Mouse (Mus musculus) embryo, embryonic 10.5 days (tissue): ENCODE measurements at regions not wholly inside any gene's neighbourhood (a gene's known extent, or its start where the extent isn't known, plus 50 kb on each side); places are given as distances from the start of the nearest gene placed in this dataset.
A peak's percentile ranks its signal among the peaks of the same experiment; 100 is the strongest.

Experiments used
- DNase-seq: peaks from one replicate; pipeline ENCODE4 v3.0.0-alpha.2; 2015; ENCODE audit warnings: low spot score

DNA sequence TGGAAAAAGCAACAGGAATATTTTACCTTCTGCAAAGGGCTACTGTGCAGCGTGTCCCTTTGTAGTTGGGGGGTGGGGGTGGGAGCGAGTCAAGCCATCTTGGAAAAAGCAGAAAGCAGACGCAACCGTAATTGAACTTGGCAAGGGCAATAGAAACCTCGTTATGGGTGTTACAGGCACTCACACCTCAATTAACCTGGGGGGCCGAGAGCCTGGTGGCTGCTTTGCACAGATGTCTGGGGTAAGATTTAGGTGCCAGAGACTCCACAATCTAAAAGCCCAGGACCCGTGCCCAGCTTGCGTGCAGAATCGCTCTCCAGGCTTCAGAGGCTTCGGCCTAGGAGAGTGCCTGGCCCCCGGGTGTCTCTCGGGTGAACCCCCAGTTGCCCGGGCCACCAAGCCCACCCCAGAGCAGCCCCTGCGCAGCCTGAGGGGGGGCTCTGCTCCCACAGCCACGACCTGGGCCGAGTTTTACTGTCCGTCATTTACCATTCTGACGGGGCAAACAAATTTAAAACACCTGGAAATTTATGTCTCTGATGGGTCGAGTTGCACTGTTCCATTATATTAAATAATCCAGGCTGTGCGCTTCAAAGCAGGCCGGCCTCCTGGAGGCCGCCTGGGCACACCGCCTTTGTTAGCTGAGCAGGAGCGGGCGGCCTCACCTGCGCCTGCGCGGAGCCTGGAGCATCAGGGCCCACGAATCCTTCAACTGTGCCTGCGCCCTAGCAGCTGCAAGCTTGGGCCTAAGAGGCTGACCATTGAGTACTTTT, 212.4 kb downstream of the Srbd1 start:
- peak; percentile 46 for DNase-seq

DNA sequence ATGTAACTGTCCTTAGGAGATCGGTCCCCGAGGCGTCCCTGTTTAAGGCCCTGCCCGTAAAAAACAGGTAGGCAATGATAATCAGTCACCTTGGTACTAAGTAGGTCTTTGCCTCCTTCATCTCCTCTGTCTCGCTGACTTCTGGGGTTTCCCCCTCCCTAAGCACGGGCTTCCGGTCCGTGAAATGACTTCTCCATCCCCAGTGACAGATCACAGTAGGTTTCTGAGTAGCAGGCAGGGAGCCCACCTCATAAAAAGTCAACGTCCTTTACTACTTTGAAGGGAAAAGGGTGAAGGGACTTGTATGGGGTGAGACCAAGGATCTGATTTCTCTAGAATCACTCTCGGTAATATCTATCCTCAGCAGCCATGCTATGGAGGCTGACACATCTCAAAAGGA, 213.0 kb downstream of the Srbd1 start:
- no peak for DNase-seq

DNA sequence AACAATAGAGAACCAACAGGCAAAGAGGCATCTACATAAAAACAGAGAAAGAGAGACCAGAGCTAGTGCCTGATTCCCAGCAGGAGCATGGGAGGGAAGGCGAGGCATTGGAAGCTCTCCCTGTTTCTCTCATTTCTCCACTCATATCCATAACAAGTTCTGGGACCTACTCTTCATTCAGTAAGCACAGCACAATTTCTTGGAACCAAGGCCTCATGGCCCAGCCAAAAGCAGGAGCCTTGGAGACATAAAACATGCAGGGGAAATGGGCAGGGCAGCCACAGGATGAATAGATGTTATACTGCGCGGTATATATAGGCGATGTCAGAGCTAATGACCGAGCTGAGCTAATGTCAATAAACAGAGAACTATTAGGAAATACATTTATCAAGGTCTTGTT, 214.2 kb downstream of the Srbd1 start:
- no peak for DNase-seq

DNA sequence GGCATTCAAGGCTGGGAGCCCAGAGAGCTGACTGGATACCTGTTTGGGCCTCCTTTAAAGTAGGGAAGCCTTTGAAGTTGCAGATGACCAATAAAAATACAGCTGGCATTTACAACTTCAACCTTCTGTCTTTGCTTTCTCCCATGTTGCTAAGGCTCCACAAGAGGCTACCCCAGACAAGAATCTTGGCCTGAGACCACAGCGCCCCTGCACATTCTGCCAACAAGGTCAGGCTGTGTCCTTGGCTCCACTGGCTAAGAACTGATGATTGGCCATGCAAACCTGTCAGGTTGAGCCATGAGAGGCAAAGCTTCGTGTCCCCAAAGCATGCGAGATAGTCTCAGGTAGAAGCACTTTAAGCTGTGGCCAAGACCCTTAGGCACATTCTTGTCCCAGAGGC, 214.6 kb downstream of the Srbd1 start:
- DNase-seq = no peak

DNA sequence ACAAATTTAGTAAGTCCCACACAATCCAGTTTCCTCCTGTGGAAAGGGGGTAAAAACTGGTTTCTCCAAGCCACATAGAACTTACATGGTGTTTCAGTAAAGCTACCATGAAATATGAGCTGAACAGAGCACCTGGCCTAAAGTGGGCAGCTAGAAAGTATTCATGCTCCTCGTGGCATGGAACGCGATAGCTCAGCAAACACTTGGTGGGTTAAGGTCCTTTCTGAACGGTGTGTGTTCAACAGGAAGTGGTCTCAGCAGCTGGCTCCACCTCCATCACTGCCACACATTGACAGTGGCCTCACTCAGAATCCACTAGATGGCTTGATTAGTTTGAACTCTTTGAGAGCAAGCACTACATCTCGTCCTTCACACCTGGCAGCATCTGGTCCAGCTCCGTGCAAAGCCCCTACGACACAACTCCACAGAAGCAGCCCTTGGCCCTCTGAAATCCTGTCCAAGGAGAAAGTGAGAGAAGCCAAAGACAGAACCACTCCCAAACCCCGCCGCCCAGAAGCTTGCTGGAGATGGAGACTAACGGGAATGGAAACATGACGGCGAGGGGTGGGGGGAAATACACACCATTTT, 215.2 kb downstream of the Srbd1 start:
- no peak for DNase-seq

DNA sequence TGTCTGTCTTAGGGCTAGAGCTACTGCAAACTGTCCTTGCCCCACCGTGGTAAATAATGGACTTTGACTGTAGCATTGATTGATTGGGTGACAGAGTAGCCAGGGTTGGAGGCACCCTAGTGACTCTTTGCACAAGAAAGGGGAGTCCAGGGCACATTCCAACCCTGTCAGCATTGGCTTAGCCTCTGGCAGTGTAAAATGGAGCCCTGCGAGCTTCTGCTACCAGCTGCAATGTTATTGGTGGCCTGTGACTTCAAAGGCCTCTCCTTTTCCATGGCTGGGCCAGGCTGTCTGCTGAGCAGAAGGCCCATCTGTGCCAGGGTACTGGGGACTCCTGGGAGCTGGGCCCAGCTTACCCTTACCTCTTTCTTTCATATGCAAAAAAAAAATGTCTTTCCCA, 216.4 kb downstream of the Srbd1 start:
- peak; percentile 39 for DNase-seq

DNA sequence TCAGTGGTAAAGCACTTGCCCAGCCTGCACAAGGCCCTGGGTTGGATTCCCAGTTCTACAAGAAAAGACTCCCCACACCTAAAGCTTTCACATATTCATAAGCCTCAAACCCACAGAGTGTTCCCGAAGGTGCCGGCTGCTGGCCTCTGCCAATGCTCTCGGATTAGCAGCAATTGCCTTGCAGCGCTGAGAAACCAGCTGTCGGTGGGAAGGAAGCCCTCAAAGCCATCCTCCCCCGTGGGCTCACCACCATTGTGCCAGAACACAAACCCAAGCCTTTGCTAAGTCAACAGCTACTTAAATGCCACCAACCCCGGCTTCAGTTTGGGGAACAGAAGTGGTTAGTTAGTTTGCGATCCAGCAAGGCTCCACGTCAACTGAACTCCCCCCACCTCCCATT, 217.7 kb downstream of the Srbd1 start:
- DNase-seq = no peak

DNA sequence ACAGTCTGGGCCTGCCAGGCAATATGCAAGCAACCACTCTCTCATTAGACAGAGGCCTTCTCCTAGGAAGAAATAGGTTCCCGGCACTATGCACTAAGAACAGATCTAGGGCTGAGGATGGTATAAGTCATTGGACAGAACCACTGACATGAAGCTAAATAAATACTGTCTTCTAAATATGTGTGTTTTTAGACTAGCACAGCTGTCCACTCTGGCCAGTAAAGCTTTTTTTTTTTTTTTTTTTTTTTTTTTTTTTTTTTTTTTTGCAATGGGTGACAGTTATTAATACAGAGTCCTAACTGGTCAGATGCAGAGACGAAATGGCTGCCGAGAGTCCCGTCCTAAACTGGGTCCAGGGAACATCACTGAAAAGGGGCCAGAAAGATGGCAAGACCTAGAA, 218.9 kb downstream of the Srbd1 start:
- DNase-seq = no peak

DNA sequence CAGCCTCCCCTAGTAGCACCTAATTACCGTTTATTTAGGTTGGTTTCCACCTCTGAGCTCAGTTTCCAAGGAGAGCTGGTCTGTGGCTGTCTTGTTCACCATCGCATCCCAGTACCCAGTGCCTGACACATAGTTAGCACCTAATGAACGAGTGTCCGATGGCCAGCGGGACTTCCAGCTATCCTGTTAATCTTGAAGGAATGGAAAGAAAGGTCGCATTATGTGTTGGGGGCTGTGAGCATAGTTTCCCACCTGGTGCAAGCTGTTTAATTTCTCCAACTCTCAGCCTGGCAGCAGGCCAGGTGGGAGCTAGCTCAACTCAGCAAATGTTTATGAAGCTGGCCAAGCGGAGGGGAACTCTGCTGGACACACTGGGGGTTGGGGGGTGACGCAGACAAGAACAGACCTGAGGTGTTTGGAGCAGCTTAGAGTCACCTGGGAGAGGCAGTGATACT, 223.7 kb downstream of the Srbd1 start:
- no peak for DNase-seq

DNA sequence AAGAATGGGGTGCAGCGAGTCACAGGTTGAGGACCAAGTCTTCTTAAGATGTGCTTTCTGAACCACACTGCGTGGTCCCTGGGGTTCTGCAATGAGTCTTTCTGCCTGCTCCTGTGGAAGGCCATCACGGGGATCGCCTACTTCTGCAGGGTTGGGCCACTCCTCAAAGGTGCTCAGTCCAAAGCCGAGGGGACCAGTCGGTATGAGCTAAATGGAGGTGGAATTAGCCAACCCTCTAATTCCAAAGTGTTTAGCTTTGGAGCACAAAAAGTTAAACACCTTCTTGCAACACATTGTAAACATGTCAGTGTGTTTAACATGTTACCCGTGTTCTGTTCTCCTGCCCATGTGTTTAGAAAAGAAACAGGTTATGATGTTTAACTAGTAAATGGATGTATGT, 225.1 kb downstream of the Srbd1 start:
- DNase-seq = no peak

DNA sequence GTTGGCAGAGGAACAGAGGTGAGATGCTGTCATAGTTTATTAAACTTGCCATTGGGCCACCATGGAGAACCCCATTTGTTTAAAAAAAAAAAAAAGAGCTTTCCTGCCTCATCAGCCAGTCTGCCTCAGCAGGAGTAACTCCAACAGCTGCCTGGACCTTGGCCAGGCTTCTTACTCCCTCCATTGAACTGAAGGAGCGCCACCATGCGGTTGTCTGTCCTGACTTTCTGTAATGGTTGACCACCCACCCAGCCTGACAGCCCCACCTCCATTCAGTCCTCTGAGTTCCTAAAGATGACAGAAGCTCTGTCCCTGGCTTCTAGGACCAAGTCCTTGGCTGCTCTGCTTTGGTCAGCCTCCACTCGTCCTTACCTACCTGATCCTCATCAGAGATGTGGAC, 227.8 kb upstream of the Six2 start:
- no peak for DNase-seq

DNA sequence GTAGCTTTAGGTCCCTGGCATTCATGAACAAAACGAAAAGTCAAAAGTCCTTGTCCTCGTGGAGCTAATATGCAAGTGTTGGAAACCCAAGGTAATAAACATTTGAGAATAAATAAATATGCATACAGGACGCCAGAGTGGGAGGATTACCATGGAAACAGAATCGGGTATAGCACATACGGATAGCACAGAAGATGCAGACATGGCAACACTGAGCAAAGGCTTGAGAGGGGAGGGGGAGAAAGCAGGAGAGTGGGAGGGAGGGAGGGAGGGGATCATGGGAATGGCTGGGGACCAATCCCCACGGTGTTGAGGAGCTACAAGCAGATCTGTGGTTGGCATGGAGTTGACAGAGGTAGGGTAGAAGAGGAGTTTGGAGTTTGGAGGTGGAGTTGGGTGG, 226.0 kb upstream of the Six2 start:
- DNase-seq = no peak

DNA sequence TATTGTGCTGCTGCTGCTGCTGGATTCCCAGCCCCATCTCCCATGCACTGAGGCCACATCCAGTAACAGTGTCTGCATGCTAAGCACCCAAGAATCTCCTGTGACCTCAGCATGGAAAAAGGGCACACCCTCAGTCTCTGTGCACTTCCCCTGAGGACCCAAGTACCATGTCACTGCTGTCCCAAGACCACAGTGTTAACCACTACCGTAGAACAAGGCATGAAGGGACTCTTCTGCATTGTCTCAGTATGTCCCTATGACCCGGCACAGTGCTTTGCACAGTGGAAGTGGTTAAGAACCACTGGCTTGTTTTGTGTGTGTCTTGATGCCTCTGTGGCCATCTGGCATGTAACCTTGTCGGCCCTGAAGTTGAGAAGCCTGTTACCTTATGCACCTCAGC, 220.6 kb upstream of the Six2 start:
- DNase-seq = no peak

DNA sequence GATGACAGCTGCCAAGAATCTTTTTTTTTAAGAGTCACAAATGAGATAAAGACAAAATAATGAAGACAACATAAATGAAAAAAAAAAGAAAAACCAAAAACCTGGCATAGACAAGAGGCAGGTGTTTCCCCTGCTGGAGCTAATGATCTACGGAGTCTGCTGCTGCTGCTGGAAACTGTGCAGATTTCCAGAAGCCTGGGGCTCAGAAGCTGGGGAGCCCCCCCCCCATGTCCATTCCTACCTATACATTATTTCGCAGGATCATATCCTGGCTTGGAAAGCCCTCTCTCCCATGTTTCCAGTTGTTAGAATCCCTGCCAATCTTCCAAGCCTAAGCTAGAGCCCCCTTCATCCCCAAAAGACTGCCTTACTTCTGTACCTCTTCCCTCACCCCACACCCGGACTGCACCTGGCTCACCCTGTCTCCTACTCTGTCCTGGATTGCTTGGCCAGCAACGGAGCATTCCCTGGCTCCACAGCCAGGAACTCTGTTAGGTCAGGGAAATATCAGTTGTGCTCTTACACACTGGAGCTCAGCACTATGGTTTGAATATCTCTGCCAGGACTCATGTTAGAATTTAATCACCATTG, 218.6 kb upstream of the Six2 start:
- DNase-seq = no peak

DNA sequence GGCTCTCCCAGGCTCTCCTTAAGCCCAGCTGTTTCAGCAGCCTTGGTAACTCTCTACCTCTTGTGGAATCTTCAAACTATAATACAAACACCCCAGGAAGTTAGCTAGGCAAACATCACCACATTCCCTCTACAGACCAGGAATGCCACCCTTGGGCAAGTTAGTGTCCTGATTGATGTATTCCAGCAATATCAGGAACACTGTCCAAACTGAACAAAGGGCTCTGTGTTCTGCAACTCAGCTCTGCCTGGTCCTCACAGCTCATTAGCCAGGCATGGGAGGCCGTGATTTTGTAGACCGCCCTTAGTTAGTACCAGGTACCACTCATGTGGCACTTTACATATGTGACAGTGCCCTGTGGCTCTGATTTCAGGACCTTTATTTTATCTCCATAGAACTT, 214.5 kb upstream of the Six2 start:
- peak; percentile 22 for DNase-seq

DNA sequence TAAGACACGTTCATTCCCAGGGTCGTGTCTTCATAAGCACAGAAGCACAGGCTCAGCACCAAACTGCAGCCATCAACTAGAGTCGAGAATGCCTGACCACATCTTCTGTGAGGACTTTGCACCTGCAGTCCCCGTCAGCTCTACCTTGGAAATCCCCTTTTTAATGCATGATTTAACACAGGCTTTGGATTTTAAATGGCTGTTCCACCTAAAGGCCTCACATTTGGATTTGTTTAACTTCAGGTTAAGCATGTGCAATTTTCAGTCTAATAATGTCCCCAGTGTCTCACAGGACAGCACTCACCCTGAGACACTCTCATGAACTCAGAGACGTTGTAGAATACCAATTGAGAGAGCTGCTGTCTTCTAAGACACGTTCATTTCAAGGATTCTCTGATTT, 211.0 kb upstream of the Six2 start:
- no peak for DNase-seq

DNA sequence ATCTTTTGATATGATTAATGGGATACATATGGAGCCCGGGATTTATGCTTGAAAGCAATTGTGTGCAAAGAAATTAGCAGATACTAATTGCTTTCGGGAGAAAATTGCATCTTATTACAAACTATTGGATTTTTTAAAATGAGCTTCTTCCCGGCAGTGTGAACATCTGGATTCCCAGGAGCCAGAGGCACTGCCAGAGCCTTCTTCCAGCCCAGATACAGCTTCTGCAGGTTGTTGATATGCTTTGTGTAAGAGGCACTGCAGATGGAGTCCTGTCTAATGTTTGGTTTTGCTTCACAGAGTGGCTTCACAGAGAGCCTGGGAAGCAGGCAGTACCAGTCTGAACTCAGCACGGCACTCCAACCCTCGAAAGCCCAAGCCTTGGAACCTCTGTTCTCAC, 207.9 kb upstream of the Six2 start:
- no peak for DNase-seq

DNA sequence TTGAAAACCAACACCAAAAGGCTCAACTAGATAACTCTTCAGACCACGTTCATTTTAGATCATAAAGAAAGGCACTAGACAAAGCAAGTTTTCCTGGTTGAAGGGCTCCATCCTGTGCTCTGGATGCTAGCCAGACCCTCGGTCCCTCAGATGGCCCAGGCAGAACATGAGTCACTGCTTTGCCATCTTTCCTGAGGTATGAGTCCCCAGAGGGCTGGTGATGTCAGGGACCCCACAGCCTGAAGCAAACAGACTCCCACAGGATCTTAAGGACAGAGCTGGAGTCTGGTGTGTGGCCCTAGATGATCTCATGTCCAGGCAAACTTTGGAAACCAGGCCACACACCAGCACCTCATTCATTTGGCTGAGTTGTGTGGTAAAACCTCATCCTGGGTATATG, 203.2 kb upstream of the Six2 start:
- DNase-seq = no peak

DNA sequence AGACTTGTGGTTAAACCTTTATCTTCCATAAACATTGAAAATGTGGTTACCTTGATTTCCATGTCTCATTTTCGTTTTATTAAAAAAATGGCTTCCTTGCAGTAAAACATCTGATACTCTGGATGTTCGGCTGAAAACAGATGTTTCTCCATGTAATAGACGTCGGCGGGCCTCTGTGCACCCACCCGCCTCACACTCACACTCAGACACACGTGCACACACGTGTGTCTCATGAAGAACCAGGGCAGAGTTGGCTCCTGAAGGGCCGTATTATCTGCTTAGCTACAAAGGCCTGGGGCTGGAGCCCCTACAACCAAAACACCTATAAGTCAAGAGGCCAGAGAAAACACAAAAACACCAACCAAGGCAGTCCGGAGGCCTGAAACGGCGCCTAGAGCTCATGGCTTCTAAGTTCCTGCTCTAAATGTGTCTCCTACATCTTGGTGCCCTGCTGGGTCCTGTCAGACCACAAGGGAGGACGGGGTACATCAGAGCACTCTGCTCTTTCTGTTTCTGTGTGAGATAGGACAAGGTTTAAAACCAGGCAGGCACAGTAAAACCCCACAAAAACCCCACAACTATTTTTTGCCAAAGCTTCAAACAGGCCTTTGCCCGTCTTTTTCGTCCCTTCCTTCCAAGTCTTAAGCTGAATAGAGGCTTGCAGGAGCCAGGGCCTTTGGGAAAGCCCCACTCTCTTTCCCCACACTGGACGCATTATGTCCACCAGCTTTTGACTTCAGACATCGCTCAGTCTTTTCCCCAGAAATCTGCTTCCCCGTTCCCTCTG, 201.9 kb upstream of the Six2 start:
- DNase-seq = no peak

DNA sequence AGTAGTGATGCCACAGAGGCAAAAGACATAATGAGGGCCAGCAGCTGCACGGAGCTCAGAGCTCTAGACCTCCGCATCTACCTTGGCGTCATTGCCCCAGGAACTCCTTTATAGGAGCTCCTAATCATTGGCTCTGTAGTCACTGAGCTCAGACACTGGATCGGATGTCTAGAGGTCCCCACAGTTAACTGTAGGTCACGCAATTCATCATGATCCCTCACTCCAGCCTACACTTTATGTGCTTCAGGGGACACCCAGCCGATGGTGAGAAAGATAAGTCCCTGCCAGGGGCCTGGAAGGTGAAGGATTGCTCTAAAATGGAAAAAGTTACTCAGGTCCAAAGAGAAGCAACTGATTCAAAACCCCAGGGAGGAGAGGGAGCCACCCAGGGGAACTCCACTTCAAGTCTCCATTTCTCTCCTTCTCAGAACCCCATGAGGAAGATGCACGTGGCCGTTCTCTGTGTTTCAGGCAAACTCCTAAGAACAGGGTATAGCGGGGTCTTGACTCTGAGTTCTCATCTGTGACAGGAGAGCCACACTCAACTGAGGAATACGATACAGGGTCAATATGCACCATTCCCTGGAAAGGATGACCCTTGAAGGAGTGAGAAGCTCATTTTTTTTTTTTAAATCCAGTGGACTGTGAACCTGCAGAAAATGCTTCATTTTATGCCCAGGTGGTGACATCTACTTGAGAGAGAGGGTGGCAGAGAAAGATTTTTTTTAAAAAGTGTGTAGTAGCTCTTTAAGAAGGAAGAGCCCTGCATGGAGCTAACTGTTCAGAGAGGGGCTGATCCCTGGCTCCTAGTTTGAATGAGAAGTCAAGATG, 200.7 kb upstream of the Six2 start:
- DNase-seq = no peak

DNA sequence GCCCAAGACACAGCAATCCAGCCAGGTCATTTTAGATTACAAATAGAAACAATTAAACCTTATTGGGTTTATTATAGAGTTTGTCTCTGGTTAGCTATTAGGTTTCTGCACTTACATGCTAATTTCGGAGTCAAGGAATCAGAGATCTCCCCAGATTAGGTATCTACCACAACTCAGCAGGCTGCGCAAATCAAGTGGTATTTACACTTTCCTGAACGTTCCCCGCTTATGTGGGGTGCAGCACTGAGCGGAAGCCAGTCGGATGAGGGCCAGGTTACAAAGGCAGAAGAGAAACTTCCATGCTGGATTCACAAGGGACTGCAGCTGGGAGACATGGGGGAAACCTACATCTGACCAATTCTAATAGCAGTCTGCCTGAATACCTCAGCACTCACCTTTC, 198.6 kb upstream of the Six2 start:
- no peak for DNase-seq

DNA sequence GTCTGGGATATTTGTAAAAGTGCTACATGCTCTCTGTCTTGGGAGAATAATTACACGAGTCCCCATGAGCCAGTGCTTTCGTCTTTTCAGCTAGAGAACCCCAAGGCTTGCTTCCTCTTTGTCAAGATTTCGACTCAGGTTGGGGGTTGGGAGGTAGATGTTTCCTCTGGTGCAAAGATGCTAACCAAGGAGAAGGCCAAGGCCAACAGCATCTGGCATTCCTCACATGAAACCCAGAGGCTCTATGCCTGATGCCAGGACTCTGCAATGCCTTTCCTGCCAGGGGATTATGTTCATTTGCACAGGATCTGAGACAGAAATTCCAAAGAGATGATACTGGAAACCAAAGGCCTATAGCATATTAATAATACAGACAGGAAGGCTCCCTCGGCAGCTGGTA, 198.2 kb upstream of the Six2 start:
- no peak for DNase-seq
